Mouse (Mus musculus): Measurements from ENCODE around the gene Gm20388. TPM values are rescaled to one million over a fixed set of nuclear protein-coding genes. Genes with fewer than 3 reads are reported as not detected.

Gm20388 gene
- total and polyA plus RNA-seq, 2 experiments from 2014 or later: 51.3 TPM; not detected in 1

DNA sequence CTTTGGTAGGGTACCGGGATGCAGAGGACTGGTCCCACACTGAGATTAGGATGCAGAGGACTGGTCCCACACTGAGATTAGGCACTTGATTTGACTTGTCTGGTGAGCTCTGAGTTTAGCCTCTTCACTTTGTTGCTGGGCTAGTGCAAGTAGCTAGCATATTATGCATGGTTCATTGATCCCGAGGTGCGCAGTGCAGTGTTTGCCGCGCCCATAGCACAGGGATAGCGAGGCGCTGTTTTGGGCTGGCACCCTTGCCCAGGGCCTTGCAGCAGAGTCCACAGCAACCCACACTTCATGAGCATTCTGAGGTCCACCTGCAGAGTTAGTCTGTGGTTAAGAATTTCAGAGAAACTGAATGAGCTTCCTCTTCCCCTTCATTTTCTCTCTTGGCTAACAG, 2042.2 kb downstream of the Gm20388 start:
- H3K4me2 ChIP-seq (ENCODE audit: low read depth): no peak overlapping the region; the same call in 1 of the 2 replicates
- H3K4me1 ChIP-seq (ENCODE audit: insufficient read depth): peaks cover 17% of the 10 kb centered on the region
- no peak overlapping the region for H3K27ac ChIP-seq (ENCODE audit: low read depth, low read length)
- no peak for DNase-seq
- no peak for TF ChIP-seq CTCF (IDR thresholded peaks at IDR 0.05; ENCODE audit: low read depth)
- 90% methylated on average over 7 of the region's 7 CpGs for WGBS
- H3K27me3 ChIP-seq (ENCODE audit: insufficient read depth, low read length): no peaks in the 10 kb centered on the region
- H3K9me3 ChIP-seq (ENCODE audit: low read length): no peaks in the 10 kb centered on the region
- no peak for ATAC-seq
- H3K4me3 ChIP-seq (ENCODE audit: low read depth, low read length): no peak overlapping the region
- no peak overlapping the region for H3K9ac ChIP-seq
- H3K36me3 ChIP-seq (ENCODE audit: insufficient read depth): peaks cover 8% of the 10 kb centered on the region

DNA sequence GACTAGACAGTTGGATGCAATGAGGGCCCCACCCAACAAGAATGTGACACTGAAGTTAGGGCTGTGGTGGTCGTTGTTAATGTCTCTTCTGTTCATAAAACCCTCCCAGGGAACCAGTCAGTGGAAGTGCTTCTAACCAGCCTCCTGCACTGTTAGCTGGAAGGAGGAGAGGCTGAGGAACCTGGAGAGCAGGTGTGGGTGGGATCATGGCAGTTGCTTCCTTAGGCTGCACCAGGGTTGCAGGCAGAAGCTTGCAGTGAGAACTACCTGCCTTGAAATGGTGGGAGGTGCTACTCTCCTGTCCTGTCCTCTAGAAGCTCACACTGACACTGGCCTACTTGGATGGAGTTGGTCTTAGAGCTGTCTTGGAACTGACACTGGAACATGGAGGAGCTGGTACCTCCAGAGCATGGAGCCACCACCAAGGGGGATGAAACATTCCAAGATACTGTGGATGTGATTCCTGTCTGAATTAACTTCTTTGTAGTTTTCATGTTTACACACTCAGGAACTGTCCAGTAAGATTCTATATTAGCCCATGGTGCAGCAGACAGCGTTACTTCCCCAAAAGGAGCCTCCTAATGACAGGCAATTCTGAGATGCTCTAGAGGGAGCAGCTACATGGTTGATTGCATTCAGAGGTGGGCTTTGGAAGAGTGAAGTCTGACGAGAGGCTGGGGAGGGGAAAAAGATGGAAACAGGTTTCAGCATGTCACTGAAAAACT, 2043.3 kb downstream of the Gm20388 start:
- H3K27ac ChIP-seq (ENCODE audit: low read depth, low read length): no peak overlapping the region
- H3K4me1 ChIP-seq (ENCODE audit: insufficient read depth): peaks cover 12% of the 10 kb centered on the region
- H3K9ac ChIP-seq: no peak overlapping the region
- DNase-seq: no peak
- no peaks in the 10 kb centered on the region for H3K27me3 ChIP-seq (ENCODE audit: insufficient read depth, low read length)
- no peak overlapping the region for H3K4me2 ChIP-seq (ENCODE audit: low read depth)
- peaks cover 8% of the 10 kb centered on the region for H3K36me3 ChIP-seq (ENCODE audit: insufficient read depth)
- no peak for TF ChIP-seq CTCF (IDR thresholded peaks at IDR 0.05; ENCODE audit: low read depth)
- no peak overlapping the region for H3K4me3 ChIP-seq (ENCODE audit: low read depth, low read length)
- WGBS: 68% methylated on average over 3 of the region's 3 CpGs
- ATAC-seq: no peak
- H3K9me3 ChIP-seq (ENCODE audit: low read length): no peaks in the 10 kb centered on the region

DNA sequence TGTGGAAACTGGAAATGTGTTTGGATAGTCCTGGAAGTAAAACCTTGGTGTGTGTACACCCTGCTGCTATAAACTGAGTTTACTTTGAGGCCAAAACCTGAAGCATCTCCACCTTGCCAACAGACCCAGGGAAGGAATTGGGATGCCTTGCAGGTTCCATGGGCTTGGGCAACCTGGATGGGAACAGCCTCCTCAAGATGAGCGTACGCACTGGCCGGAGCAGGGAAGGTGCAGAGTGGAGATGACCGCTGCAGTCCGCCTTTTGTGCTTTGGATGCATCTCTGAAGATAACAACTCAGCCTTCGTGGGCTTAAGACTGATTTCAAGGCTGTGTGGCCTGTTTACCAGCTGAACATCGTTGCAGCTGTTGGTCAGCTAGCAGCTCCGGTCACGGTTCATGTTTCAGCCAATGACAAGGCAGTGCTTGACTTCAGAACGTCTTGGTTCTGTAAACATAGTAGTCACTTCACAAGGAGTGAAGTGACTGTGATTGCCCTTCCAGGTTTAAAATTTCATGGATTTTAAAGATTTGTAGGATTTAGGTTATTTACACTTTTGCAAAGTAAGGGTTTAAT, 2044.4 kb downstream of the Gm20388 start:
- no peak overlapping the region for H3K9ac ChIP-seq
- 90% methylated on average over 10 of the region's 10 CpGs for WGBS
- no peak overlapping the region for H3K27ac ChIP-seq (ENCODE audit: low read depth, low read length)

DNA sequence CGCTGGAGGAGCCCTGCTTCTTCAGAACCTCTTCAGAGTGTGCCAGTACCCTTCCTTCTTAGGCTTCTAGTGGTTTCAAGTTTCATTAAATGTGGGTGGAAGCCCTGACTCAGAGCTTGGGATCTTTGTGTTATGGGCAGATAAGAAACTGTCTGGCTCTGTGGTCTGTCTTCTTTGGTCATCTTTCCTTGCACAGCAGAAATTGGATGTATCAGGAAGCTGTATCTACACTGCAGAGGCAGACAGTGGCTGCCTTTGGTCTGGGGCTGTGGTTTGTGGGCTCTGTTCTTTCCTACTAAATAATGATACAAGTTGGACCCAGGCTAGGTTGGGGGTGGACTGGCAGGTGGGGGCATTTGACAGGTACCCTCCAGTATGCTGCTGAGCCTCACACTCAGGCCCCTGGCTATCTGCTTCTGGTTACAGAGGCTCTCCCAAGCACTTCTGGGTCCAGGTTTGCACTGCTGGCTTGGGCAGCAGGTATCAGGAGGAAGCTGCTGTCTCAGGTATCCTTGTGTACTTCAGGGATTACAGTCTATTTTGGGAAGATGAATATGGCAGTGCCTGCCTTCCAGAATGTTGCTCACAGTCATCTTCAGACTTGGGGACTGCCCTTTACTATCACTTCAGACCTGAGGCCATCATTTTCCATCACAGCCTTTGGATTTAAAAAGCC, 2045.3 kb downstream of the Gm20388 start:
- TF ChIP-seq CTCF (IDR thresholded peaks at IDR 0.05; ENCODE audit: low read depth): no peak
- H3K4me3 ChIP-seq (ENCODE audit: low read depth, low read length): no peak overlapping the region
- no peak for DNase-seq
- peaks cover 12% of the 10 kb centered on the region for H3K4me1 ChIP-seq (ENCODE audit: insufficient read depth)
- no peak overlapping the region for H3K27ac ChIP-seq (ENCODE audit: low read depth, low read length)
- no peak overlapping the region for H3K9ac ChIP-seq
- H3K36me3 ChIP-seq (ENCODE audit: insufficient read depth): peaks cover 8% of the 10 kb centered on the region
- no peaks in the 10 kb centered on the region for H3K27me3 ChIP-seq (ENCODE audit: insufficient read depth, low read length)
- H3K9me3 ChIP-seq (ENCODE audit: low read length): no peaks in the 10 kb centered on the region
- no peak overlapping the region for H3K4me2 ChIP-seq (ENCODE audit: low read depth)
- WGBS: 88% methylated on average over 1 of the region's 1 CpGs
- ATAC-seq: no peak

More for the DNA sequence above, 2044.4 kb downstream of the Gm20388 start:
- no peak for DNase-seq
- peaks cover 12% of the 10 kb centered on the region for H3K4me1 ChIP-seq (ENCODE audit: insufficient read depth)
- H3K4me3 ChIP-seq (ENCODE audit: low read depth, low read length): no peak overlapping the region
- H3K27me3 ChIP-seq (ENCODE audit: insufficient read depth, low read length): no peaks in the 10 kb centered on the region
- H3K36me3 ChIP-seq (ENCODE audit: insufficient read depth): peaks cover 8% of the 10 kb centered on the region
- no peaks in the 10 kb centered on the region for H3K9me3 ChIP-seq (ENCODE audit: low read length)
- ATAC-seq: no peak
- no peak for TF ChIP-seq CTCF (IDR thresholded peaks at IDR 0.05; ENCODE audit: low read depth)
- H3K4me2 ChIP-seq (ENCODE audit: low read depth): no peak overlapping the region

DNA sequence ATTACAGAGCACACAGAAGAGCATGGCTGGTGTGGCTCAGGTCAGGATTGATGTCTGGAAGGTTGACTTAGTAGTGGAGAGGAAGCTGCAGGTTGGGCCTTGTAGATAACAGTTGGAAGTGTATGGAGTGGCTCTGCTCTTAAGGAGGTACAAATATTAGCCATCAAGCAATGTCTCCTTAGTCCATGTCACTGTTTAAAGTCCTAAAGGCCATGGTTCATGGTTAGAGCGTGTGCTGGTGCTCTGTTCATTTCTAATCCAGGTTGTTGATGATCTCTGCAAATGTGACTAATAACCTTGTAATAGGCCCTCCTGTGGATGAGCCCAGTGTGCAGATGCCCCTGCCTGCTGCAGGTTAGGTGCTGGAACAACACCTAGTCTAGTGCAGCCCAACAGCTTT, 2047.8 kb downstream of the Gm20388 start:
- WGBS: 92% methylated on average over 1 of the region's 1 CpGs
- no peak for ATAC-seq

DNA sequence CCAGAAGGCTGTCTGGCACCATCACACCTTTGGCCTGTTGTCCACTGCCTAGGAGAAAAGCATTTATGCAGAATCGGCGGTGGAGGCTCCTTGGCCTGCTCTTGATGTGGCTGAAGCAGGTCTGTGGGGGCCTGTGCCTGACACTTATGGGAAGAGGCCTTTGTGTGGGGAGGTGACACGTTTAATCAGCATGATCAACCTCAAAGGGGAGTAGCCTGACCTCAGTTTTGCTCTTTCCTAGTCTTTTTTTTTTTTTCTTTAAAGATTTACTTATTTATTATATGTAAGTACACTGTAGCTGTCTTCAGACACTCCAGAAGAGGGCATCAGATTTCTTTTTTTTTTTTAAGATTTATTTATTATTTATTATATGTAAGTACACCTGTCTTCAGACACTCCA, 2052.3 kb downstream of the Gm20388 start:
- Histone ChIP-seq H3K4me2 (ENCODE audit: low read depth) (no peak overlapping the region), H3K4me1 (ENCODE audit: insufficient read depth) (peaks cover 8% of the 10 kb centered on the region; the same call in 1 of the 2 replicates), H3K9me3 (ENCODE audit: low read length) (no peaks in the 10 kb centered on the region), H3K4me3 (ENCODE audit: low read depth, low read length) (no peak overlapping the region), H3K27ac (ENCODE audit: low read depth, low read length) (no peak overlapping the region), H3K27me3 (ENCODE audit: insufficient read depth, low read length) (no peaks in the 10 kb centered on the region), H3K36me3 (ENCODE audit: insufficient read depth) (no peaks in the 10 kb centered on the region), H3K9ac (no peak overlapping the region)
- ATAC-seq: no peak
- 78% methylated on average over 3 of the region's 3 CpGs for WGBS
- TF ChIP-seq CTCF (IDR thresholded peaks at IDR 0.05; ENCODE audit: low read depth): no peak
- DNase-seq: no peak

More for the DNA sequence above, 2047.8 kb downstream of the Gm20388 start:
- H3K27me3 ChIP-seq (ENCODE audit: insufficient read depth, low read length): no peaks in the 10 kb centered on the region
- H3K4me1 ChIP-seq (ENCODE audit: insufficient read depth): no peaks in the 10 kb centered on the region
- H3K27ac ChIP-seq (ENCODE audit: low read depth, low read length): no peak overlapping the region
- H3K9me3 ChIP-seq (ENCODE audit: low read length): no peaks in the 10 kb centered on the region
- H3K36me3 ChIP-seq (ENCODE audit: insufficient read depth): peaks cover 8% of the 10 kb centered on the region
- no peak overlapping the region for H3K9ac ChIP-seq
- no peak for TF ChIP-seq CTCF (IDR thresholded peaks at IDR 0.05; ENCODE audit: low read depth)
- no peak for DNase-seq
- H3K4me3 ChIP-seq (ENCODE audit: low read depth, low read length): no peak overlapping the region
- no peak overlapping the region for H3K4me2 ChIP-seq (ENCODE audit: low read depth)

Data from forebrain, postnatal 0 days (tissue).